Mouse (Mus musculus) forebrain, embryonic 16.5 days (tissue): ENCODE measurements around the gene Anks3. TPM values are rescaled to one million over a fixed set of nuclear protein-coding genes. Genes with fewer than 3 reads are reported as not detected.

Source experiments
- ATAC-seq: fragments of 200-750 bp; cut with Nextera tagmentation; 2 replicates; pipeline ENCODE4 v1.8.0; 2017; ENCODE audit warnings: mild to moderate bottlenecking, moderate library complexity
- H3K27ac ChIP-seq: fragments of 300-500 bp; sonication (generic); 2 replicates; pipeline ENCODE4 v1.5.1; 2014; ENCODE audit warnings: low read length, control low read depth
- H3K27me3 ChIP-seq: fragments of 300-500 bp; sonication (generic); replicated peaks from 2 replicates; pipeline ENCODE4 v1.6.1; 2014; ENCODE audit warnings: low read length; ENCODE audit not compliant: control insufficient read depth, insufficient read depth
- H3K36me3 ChIP-seq: fragments of 300-500 bp; sonication (generic); 2 replicates; pipeline ENCODE4 v1.6.1; 2014; ENCODE audit not compliant: control insufficient read depth, insufficient read depth
- H3K4me1 ChIP-seq: fragments of 300-500 bp; sonication (generic); replicated peaks from 2 replicates; pipeline ENCODE4 v1.6.1; 2014; ENCODE audit warnings: low read length; ENCODE audit not compliant: control insufficient read depth, insufficient read depth
- H3K4me2 ChIP-seq: fragments of 300-500 bp; sonication (generic); 2 replicates; pipeline ENCODE4 v1.6.1; 2014; ENCODE audit warnings: mild to moderate bottlenecking, low read length, control low read depth
- H3K4me3 ChIP-seq: fragments of 300-500 bp; sonication (generic); replicated peaks from 2 replicates; pipeline ENCODE4 v1.5.1; 2014; ENCODE audit warnings: mild to moderate bottlenecking, low read length, control low read depth
- H3K9ac ChIP-seq: fragments of 300-500 bp; sonication (generic); replicated peaks from 2 replicates; pipeline ENCODE4 v1.6.1; 2014; ENCODE audit warnings: low read depth, low read length, control low read depth
- H3K9me3 ChIP-seq: fragments of 300-500 bp; sonication (generic); 2 replicates; pipeline ENCODE4 v1.6.1; 2016; ENCODE audit warnings: low read length; ENCODE audit not compliant: control insufficient read depth
- WGBS: fragments of 180-500 bp; shearing (Covaris S2); extraction: QIAGEN DNeasy Blood & Tissue Kit; methylation state at CpG from one replicate; pipeline ENCODE4 v1.1.7; 2014; 5-methylcytosine and 5-hydroxymethylcytosine counted together
- polyA plus RNA-seq: library from polyadenylated mRNA; unstranded; fragments of >200 nt; fragmentation: Nextera tagmentation; extraction: Ambion mirVana; gene quantifications from 2 replicates; pipeline ENCODE4 v1.2.1, GENCODE M21; 2015

Gene Anks3
- polyA plus RNA-seq, 1 experiment from 2014 or later, result 85.7 TPM

- no peaks in the 10 kb centered on the region for H3K36me3 ChIP-seq
- no peak overlapping the region for H3K27ac ChIP-seq
- H3K9ac ChIP-seq, result no peak overlapping the region
- no peak overlapping the region for H3K4me3 ChIP-seq
- H3K4me1 ChIP-seq, result no peaks in the 10 kb centered on the region
- H3K27me3 ChIP-seq, result no peaks in the 10 kb centered on the region
- H3K9me3 ChIP-seq, result no peaks in the 10 kb centered on the region
- no peak overlapping the region for H3K4me2 ChIP-seq
- no peak for ATAC-seq
- 75% methylated on average over 5 of the region's 5 CpGs for WGBS
Measured at GRCm38 (mm10) chr16:4896249-4897027, 67.6 kb downstream of the Anks3 start.

- Histone ChIP-seq H3K27me3 (no peaks in the 10 kb centered on the region), H3K27ac (no peak overlapping the region), H3K9me3 (no peaks in the 10 kb centered on the region), H3K4me1 (0 out of 2 replicates have a peak, but pooled peaks cover 2% of the 10 kb centered on the region), H3K9ac (no peak overlapping the region), H3K4me2 (no peak overlapping the region), H3K36me3 (no peaks in the 10 kb centered on the region), H3K4me3 (no peak overlapping the region)
- 90% methylated on average over 7 of the region's 7 CpGs for WGBS
- no peak for ATAC-seq
Measured at GRCm38 (mm10) chr16:4894201-4894908, 69.7 kb downstream of the Anks3 start.

- H3K36me3 ChIP-seq, result no peaks in the 10 kb centered on the region
- no peak overlapping the region for H3K4me3 ChIP-seq
- WGBS, result 77% methylated on average over 6 of the region's 6 CpGs
- H3K9ac ChIP-seq, result no peak overlapping the region
- peaks cover 14% of the 10 kb centered on the region for H3K4me1 ChIP-seq
- H3K4me2 ChIP-seq, result no peak overlapping the region
- H3K27me3 ChIP-seq, result no peaks in the 10 kb centered on the region
- no peaks in the 10 kb centered on the region for H3K9me3 ChIP-seq
- ATAC-seq, result no peak
- no peak overlapping the region for H3K27ac ChIP-seq
Measured at GRCm38 (mm10) chr16:4892171-4892570, 71.8 kb downstream of the Anks3 start.

Other genes with a start within 250 kb of the Anks3 start
- 88.8 and 94.4 TPM in 2 replicates for gene Nmral1, start 244.8 kb downstream of the Anks3 start, polyA plus RNA-seq
- 83.1 and 99.5 TPM in 2 replicates for gene Hmox2, start 237.8 kb downstream of the Anks3 start, polyA plus RNA-seq
- 107 and 119 TPM in 2 replicates for gene Cdip1, start 173.9 kb downstream of the Anks3 start, polyA plus RNA-seq
- 0.15 and 0.80 TPM in 2 replicates for gene 4930562C15Rik, start 128.8 kb downstream of the Anks3 start, polyA plus RNA-seq
- gene Ubald1, start 83.9 kb downstream of the Anks3 start, polyA plus RNA-seq, result 49.9 and 51.8 TPM in 2 replicates
- gene Mgrn1, start 78.0 kb downstream of the Anks3 start, polyA plus RNA-seq, result 104 and 108 TPM in 2 replicates
- 139 and 148 TPM in 2 replicates for gene Nudt16l1, start 25.4 kb downstream of the Anks3 start, polyA plus RNA-seq
- gene Sept12, start 33.6 kb upstream of the Anks3 start, polyA plus RNA-seq, result not detected in 2 replicates
- gene Smim22, start 43.1 kb upstream of the Anks3 start, polyA plus RNA-seq, result 1.3 TPM in 1 of 2 replicates, not detected in the other
- 83.1 and 114 TPM in 2 replicates for gene Rogdi, start 49.3 kb upstream of the Anks3 start, polyA plus RNA-seq
- gene Glyr1, start 85.7 kb upstream of the Anks3 start, polyA plus RNA-seq, result 200 and 213 TPM in 2 replicates
- gene Ubn1, start 85.9 kb upstream of the Anks3 start, polyA plus RNA-seq, result 15.0 and 15.5 TPM in 2 replicates
- gene Ppl, start 168.2 kb upstream of the Anks3 start, polyA plus RNA-seq, result 0.06 and 0.21 TPM in 2 replicates
- 0.10 and 0.14 TPM in 2 replicates for gene Sec14l5, start 182.9 kb upstream of the Anks3 start, polyA plus RNA-seq
- gene Nagpa, start 239.8 kb upstream of the Anks3 start, polyA plus RNA-seq, result 11.1 and 13.6 TPM in 2 replicates